Mouse (Mus musculus) mouse trophoblast stem cell (cell line): ENCODE measurements around the gene Tmem106a.
"Not testable (repeated sequence)": the region's sequence is repeated elsewhere in the genome, so short reads cannot be mapped to it uniquely, and the experiment has no call there.

Experiments used
- in situ Hi-C, 2 experiments: fragments of 300-500 bp; cut with MseI, MboI; formaldehyde crosslinking; loops; 2 replicates in 1 of 2; 3 replicates in 1 of 2; pipeline ENCODE4 v1.15.1; 2025

Gene Tmem106a

GRCm38 (mm10) chr11:101640857-101641709, 59.0 kb downstream of the Tmem106a start:
- in situ Hi-C loops, result not testable (repeated sequence)
